Mouse (Mus musculus) intestine, embryonic 14.5 days (tissue): ENCODE measurements around the gene Fam186b. TPM values are rescaled to one million over a fixed set of nuclear protein-coding genes. Genes with fewer than 3 reads are reported as not detected.
A peak's percentile ranks its signal among the peaks of the same experiment; 100 is the strongest.

Experiments used
- ATAC-seq: fragments of 200-750 bp; cut with Nextera tagmentation; replicated peaks from 2 replicates; pipeline ENCODE4 v1.8.0; 2017; ENCODE audit warnings: low read depth, moderate number of reproducible peaks, moderate TSS enrichment, moderate library complexity; ENCODE audit not compliant: low FRiP score, low TSS enrichment
- DNase-seq: peaks from one replicate; pipeline ENCODE4 v3.0.0-alpha.2; 2018; ENCODE audit warnings: low spot score
- H3K27ac ChIP-seq: fragments of 300-500 bp; sonication (generic); 2 replicates; pipeline ENCODE4 v1.5.1; 2014; ENCODE audit warnings: low read depth, mild to moderate bottlenecking, control low read depth
- H3K27me3 ChIP-seq: fragments of 300-500 bp; sonication (generic); replicated peaks from 2 replicates; pipeline ENCODE4 v1.6.1; 2014; ENCODE audit warnings: low read length, control low read depth; ENCODE audit not compliant: control insufficient read depth, insufficient read depth
- H3K36me3 ChIP-seq: fragments of 300-500 bp; sonication (generic); 2 replicates; pipeline ENCODE4 v1.6.1; 2014; ENCODE audit warnings: low read length, control low read depth; ENCODE audit not compliant: control insufficient read depth, insufficient read depth
- H3K4me1 ChIP-seq: fragments of 300-500 bp; sonication (generic); replicated peaks from 2 replicates; pipeline ENCODE4 v1.6.1; 2014; ENCODE audit warnings: low read length, control low read depth, mixed read lengths; ENCODE audit not compliant: control insufficient read depth, insufficient read depth
- H3K4me2 ChIP-seq: fragments of 300-500 bp; sonication (generic); 2 replicates; pipeline ENCODE4 v1.6.1; 2014; ENCODE audit warnings: low read length
- H3K4me3 ChIP-seq: fragments of 300-500 bp; sonication (generic); 2 replicates; pipeline ENCODE4 v1.5.1; 2014; ENCODE audit warnings: low read depth, low read length, control low read depth, mixed read lengths
- H3K9ac ChIP-seq: fragments of 300-500 bp; sonication (generic); 2 replicates; pipeline ENCODE4 v1.6.1; 2014; ENCODE audit warnings: mild to moderate bottlenecking, low read length
- H3K9me3 ChIP-seq: fragments of 300-500 bp; sonication (generic); 2 replicates; pipeline ENCODE4 v1.6.1; 2016; ENCODE audit warnings: low read length, control low read depth; ENCODE audit not compliant: control insufficient read depth
- WGBS: fragments of 180-500 bp; shearing (Covaris S2); extraction: QIAGEN DNeasy Blood & Tissue Kit; methylation state at CpG from one replicate; pipeline ENCODE4 v1.1.7; 2014; 5-methylcytosine and 5-hydroxymethylcytosine counted together
- polyA plus RNA-seq: library from polyadenylated mRNA; unstranded; fragments of >200 nt; fragmentation: Nextera tagmentation; extraction: Ambion mirVana; gene quantifications from 2 replicates; pipeline ENCODE4 v1.2.1, GENCODE M21; 2014

Fam186b gene
- polyA plus RNA-seq, 1 experiment from 2014 or later, result 0.11 TPM

DNA sequence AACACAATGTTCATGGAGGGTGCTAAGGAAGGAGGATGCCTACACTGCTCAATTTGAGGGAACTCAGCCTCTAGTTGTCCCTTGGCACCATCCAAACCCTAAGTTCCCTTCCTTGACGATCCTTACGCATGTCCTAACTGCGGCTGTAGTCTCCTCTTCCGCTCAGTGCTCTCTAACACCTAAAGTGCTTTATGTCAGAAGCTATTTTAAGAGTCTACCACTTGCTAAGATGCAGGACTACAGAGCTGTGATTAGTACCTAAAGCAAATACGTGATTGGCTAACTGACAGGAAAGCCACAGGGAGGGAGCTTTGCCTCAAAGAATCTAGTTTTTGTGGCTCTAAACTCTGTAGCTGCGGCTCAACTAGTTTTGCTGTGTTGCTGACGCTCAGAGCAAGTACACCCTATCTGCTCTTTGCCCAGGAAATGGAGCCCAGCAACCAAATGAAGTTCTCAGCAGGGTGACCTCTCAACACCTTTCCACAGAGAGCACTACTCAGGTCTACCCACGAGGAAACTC is 40.2 kb upstream of the Fam186b start:
- Histone ChIP-seq H3K27ac (no peak overlapping the region), H3K4me1 (peaks cover 43% of the 10 kb centered on the region)

DNA sequence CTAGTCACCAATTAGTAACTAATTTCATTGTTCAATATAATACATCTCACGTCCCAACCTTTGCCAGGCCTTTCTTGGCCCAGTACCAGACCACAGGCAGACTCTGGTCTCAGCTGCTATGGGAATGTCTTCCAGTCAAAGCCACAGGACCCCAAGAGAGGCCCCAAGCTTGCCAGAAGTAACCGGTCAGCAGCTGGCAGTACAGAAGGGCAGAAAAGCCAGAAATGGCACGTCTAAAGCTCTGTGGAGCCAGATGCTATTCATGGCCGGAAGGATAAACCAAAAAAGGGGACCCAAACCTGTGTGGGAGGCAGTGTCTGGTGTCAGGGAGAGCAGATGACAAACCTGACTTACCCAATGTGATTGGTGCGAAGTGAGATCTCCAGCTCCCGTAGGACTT is 38.8 kb upstream of the Fam186b start:
- ATAC-seq, result no peak
- no peaks in the 10 kb centered on the region for H3K9me3 ChIP-seq
- peaks cover 35% of the 10 kb centered on the region for H3K4me1 ChIP-seq
- peaks cover 8% of the 10 kb centered on the region; the same call in 1 of the 2 replicates for H3K36me3 ChIP-seq
- peak overlapping the region; percentile 95; the same call in 1 of the 2 replicates for H3K27ac ChIP-seq
- H3K4me2 ChIP-seq, result no peak overlapping the region
- H3K27me3 ChIP-seq, result no peaks in the 10 kb centered on the region
- DNase-seq, result no peak
- H3K4me3 ChIP-seq, result no peak overlapping the region
- no peak overlapping the region for H3K9ac ChIP-seq
- WGBS, result 63% methylated on average over 6 of the region's 6 CpGs

More for the DNA sequence above, 40.2 kb upstream of the Fam186b start:
- Histone ChIP-seq H3K27me3 (no peaks in the 10 kb centered on the region), H3K9me3 (no peaks in the 10 kb centered on the region), H3K4me2 (no peak overlapping the region), H3K4me3 (no peak overlapping the region), H3K9ac (no peak overlapping the region), H3K36me3 (peaks cover 4% of the 10 kb centered on the region; the same call in 1 of the 2 replicates)
- 80% methylated on average over 8 of the region's 8 CpGs for WGBS
- no peak for ATAC-seq
- DNase-seq, result no peak

DNA sequence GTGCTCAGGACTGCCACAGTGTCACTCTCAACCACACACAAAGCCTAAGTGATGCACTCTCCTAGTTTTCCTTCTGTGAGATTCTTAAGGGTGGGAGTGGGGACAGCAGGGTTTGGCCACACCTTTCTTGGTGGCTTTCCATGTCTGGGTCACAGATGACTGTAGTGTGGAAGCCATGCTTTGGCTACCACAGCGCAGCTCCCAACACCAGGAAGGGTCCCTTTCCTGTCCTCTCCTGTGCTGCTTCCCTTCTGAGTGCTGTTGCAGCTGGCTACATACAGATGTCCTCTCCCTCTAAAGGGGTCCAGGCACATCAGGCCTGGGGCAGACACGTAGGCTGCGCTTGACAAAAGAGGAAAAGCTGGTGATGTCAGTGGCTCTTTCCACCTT is 38.0 kb upstream of the Fam186b start:
- 76% methylated on average over 3 of the region's 3 CpGs for WGBS
- peaks cover 31% of the 10 kb centered on the region for H3K4me1 ChIP-seq

DNA sequence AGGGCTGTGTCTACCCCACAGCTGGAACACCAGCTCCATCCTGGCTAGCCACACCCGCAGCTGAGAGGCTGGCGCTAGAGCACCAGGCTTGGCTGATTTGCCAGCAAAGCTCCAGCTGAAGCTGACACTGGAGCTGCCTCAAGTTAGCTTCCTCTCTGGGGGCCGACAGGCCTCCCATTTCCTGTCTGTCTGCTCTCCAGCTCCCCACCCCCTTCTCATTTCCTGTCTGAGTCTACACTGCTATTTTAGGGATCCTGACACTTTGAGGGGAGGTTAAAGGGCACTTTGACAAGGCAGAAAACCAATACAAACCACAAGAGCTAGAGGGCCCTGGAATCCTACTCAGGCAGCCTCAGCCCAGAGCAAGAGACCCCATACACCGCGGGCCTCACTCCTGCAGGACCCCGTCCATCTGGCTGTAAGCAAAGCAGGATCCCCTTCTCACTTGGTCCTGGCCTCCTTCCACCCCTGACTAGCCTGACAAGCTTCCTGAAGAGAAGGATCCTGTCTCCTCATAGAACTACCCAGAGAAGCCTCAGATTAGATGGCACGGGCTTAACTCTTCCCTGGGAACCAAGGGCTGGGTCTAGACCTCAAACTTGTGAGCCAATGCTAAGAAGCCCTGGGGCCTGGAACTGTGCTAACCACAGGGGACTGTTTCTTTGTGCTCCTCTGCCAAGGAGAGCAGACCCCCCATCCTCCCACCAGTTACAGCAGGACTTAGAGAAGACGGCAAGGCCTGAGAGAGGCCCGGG is 37.4 kb upstream of the Fam186b start:
- Histone ChIP-seq H3K27me3 (no peaks in the 10 kb centered on the region), H3K36me3 (peaks cover 19% of the 10 kb centered on the region), H3K4me3 (no peak overlapping the region), H3K4me2 (peak overlapping the region; percentile 13), H3K9ac (peak overlapping the region; percentile 11; the same call in 1 of the 2 replicates), H3K4me1 (peaks cover 31% of the 10 kb centered on the region), H3K9me3 (no peaks in the 10 kb centered on the region), H3K27ac (peak overlapping the region; percentile 95)
- peak; percentile 73 for DNase-seq
- ATAC-seq, result peak; percentile 84
- 24% methylated on average over 9 of the region's 9 CpGs for WGBS

More for the DNA sequence above, 38.0 kb upstream of the Fam186b start:
- H3K9ac ChIP-seq, result peak overlapping the region; percentile 11; the same call in 1 of the 2 replicates
- no peaks in the 10 kb centered on the region for H3K27me3 ChIP-seq
- peaks cover 16% of the 10 kb centered on the region; the same call in 1 of the 2 replicates for H3K36me3 ChIP-seq
- DNase-seq, result no peak
- no peaks in the 10 kb centered on the region for H3K9me3 ChIP-seq
- H3K27ac ChIP-seq, result peak overlapping the region; percentile 95
- no peak overlapping the region for H3K4me3 ChIP-seq
- ATAC-seq, result no peak
- peak overlapping the region; percentile 13 for H3K4me2 ChIP-seq

- peak overlapping the region; percentile 95 for H3K27ac ChIP-seq
- no peaks in the 10 kb centered on the region for H3K9me3 ChIP-seq
- H3K27me3 ChIP-seq, result no peaks in the 10 kb centered on the region
- no peak overlapping the region for H3K4me3 ChIP-seq
- no peak overlapping the region for H3K9ac ChIP-seq
- DNase-seq (no peak), ATAC-seq (no peak)
- no peak overlapping the region for H3K4me2 ChIP-seq
- H3K36me3 ChIP-seq, result peaks cover 25% of the 10 kb centered on the region
- H3K4me1 ChIP-seq, result peaks cover 31% of the 10 kb centered on the region
Observed at GRCm38 (mm10) chr15:99332111-99332510, 36.4 kb upstream of the Fam186b start.

GRCm38 (mm10) chr15:99331341-99331740 is 35.7 kb upstream of the Fam186b start:
- WGBS, result 75% methylated on average over 5 of the region's 5 CpGs
- H3K4me2 ChIP-seq, result no peak overlapping the region
- H3K36me3 ChIP-seq, result peaks cover 27% of the 10 kb centered on the region
- no peaks in the 10 kb centered on the region for H3K27me3 ChIP-seq
- ATAC-seq (no peak), DNase-seq (no peak)
- no peak overlapping the region for H3K9ac ChIP-seq
- peaks cover 31% of the 10 kb centered on the region for H3K4me1 ChIP-seq
- H3K9me3 ChIP-seq, result no peaks in the 10 kb centered on the region
- H3K27ac ChIP-seq, result no peak overlapping the region
- no peak overlapping the region for H3K4me3 ChIP-seq

DNA sequence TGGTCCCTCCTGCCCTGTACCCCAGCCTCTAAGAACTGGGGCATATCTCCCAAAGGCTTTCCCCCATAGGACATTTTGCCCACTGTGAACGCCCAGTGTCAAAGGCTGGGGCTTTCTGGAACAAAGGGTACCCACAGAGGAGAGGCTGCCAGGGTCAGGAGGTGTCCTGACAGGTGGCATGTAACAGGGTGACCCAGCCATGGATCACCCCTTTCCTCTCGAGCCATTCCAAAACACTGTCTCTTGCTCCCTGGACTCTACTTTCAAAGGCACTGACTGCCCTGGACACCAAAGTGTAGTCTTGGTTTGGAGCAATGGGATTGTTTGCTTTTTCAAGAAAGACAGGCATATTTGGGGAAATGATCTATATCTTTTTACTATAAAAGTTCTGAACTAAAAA is 34.6 kb upstream of the Fam186b start:
- Histone ChIP-seq H3K9me3 (no peaks in the 10 kb centered on the region), H3K9ac (no peak overlapping the region), H3K36me3 (peaks cover 34% of the 10 kb centered on the region), H3K4me2 (no peak overlapping the region), H3K4me1 (peaks cover 31% of the 10 kb centered on the region), H3K27ac (no peak overlapping the region), H3K27me3 (no peaks in the 10 kb centered on the region), H3K4me3 (no peak overlapping the region)
- ATAC-seq (no peak), DNase-seq (no peak)
- 83% methylated on average over 2 of the region's 2 CpGs for WGBS

DNA sequence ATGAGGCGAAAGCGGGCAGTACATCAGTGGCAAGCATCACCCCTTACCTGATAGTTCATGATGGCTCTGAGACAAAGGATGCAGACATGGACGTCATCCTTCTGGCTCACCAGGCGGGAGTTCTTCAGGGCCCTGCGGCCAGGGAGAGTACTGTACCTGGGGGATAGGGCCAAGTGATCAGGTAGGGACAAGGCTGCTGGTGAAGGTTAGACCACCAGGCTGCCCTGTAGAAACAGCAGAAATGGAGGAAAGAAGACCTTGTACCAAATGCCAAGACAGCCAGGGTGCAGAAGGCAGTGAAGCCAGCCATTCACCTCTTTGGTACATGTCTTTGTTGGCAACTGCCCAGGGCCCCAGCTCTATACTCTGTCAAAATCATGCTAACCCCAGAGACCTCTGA is 32.3 kb upstream of the Fam186b start:
- no peak for ATAC-seq
- no peak overlapping the region for H3K4me2 ChIP-seq
- H3K9me3 ChIP-seq, result no peaks in the 10 kb centered on the region
- no peaks in the 10 kb centered on the region for H3K27me3 ChIP-seq
- no peak overlapping the region for H3K4me3 ChIP-seq
- WGBS, result 97% methylated on average over 5 of the region's 5 CpGs
- H3K4me1 ChIP-seq, result peaks cover 14% of the 10 kb centered on the region
- H3K27ac ChIP-seq, result no peak overlapping the region
- DNase-seq, result no peak
- H3K36me3 ChIP-seq, result peaks cover 55% of the 10 kb centered on the region
- H3K9ac ChIP-seq, result no peak overlapping the region

DNA sequence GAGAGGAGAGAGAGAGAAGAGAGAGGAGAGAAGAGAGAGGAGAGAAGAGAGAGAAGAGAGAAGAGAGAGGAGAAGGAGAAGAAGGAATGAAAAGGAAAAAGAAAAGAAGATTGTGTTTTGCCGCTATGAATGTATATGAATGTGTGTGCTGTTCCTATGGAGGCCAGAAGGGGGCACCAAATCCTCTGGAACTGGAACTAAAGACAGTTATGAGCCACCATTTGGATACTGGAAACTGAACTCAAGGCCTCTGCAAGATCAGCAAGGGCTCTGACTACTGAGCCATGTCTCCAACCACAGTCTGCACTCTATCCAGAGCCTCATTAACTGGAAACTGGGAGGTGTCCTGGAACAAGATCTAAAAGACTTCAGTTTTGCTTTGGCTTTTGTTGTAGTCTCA is 31.3 kb upstream of the Fam186b start:
- H3K36me3 ChIP-seq, result peaks cover 66% of the 10 kb centered on the region
- H3K4me1 ChIP-seq, result peaks cover 3% of the 10 kb centered on the region
- no peak overlapping the region for H3K27ac ChIP-seq
- H3K4me3 ChIP-seq, result no peak overlapping the region
- no peak overlapping the region for H3K4me2 ChIP-seq
- WGBS, result 74% methylated on average over 1 of the region's 1 CpGs
- H3K9me3 ChIP-seq, result no peaks in the 10 kb centered on the region
- DNase-seq (peak; percentile 68), ATAC-seq (no peak)
- no peak overlapping the region for H3K9ac ChIP-seq
- H3K27me3 ChIP-seq, result no peaks in the 10 kb centered on the region
